Mouse (Mus musculus): ENCODE results near the gene Rpl14. TPM values are rescaled to one million over a fixed set of nuclear protein-coding genes. Genes with fewer than 3 reads are reported as not detected.
A peak's percentile ranks its signal among the peaks of the same experiment; 100 is the strongest.

Rpl14 gene
- total and polyA plus RNA-seq, 2 experiments from 2014 or later = 146 to 355 TPM

DNA sequence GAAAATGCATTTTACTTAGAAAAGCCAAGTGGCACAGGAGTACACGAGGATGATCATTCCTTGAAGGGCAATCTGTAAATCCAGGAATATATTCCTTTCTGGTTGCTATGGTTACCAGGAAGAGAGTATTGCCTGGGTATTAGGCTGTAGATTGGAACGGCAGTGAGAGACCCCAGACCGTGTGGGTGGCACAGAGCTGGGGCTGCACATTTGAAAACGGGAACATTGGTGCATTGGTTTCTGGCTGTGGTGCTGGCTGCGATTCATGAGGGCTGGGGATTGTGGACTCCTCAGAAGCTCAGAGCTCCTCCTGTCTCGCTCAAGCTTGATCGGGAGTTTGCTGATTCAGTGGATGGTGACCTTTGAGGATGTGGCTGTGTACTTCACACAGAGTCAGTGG is 8.6 kb downstream of the Rpl14 start:
- DNase-seq (ENCODE audit: low spot score) (no peak), ATAC-seq (ENCODE audit: insufficient read depth, low read depth) (no peak)
- 72% methylated on average over 7 of the region's 7 CpGs for WGBS
- Histone ChIP-seq H3K4me1 (ENCODE audit: control insufficient read depth, insufficient read depth) (0 out of 2 replicates have a peak, but pooled peaks cover 7% of the 10 kb centered on the region), H3K36me3 (replicated peaks; ENCODE audit: control insufficient read depth, insufficient read depth, low read length) (peaks cover 12% of the 10 kb centered on the region), H3K9ac (replicated peaks; ENCODE audit: low read depth, low read length) (no peak overlapping the region), H3K27ac (ENCODE audit: low read depth) (no peak overlapping the region), H3K9me3 (replicated peaks; ENCODE audit: control insufficient read depth, low read length) (no peaks in the 10 kb centered on the region), H3K4me3 (ENCODE audit: low read depth, low read length) (no peak overlapping the region), H3K27me3 (ENCODE audit: control insufficient read depth, insufficient read depth, low read length) (no peaks in the 10 kb centered on the region), H3K4me2 (ENCODE audit: low read depth, low read length) (no peak overlapping the region)
- no peak for TF ChIP-seq CTCF (IDR thresholded peaks at IDR 0.05; ENCODE audit: low read depth)
- TF ChIP-seq EP300 (IDR thresholded peaks at IDR 0.05; ENCODE audit: low read depth) = no peak

- Histone ChIP-seq H3K27ac (ENCODE audit: low read depth) (peak overlapping the region; percentile 71), H3K9ac (replicated peaks; ENCODE audit: low read depth, low read length) (0 out of 2 replicates have a peak overlapping the region, but pooled peaks have one; percentile 24), H3K27me3 (ENCODE audit: control insufficient read depth, insufficient read depth, low read length) (no peaks in the 10 kb centered on the region), H3K4me2 (ENCODE audit: low read depth, low read length) (peak overlapping the region; percentile 79), H3K4me1 (ENCODE audit: control insufficient read depth, insufficient read depth) (0 out of 2 replicates have a peak, but pooled peaks cover 7% of the 10 kb centered on the region), H3K9me3 (replicated peaks; ENCODE audit: control insufficient read depth, low read length) (no peaks in the 10 kb centered on the region), H3K4me3 (ENCODE audit: low read depth, low read length) (peak overlapping the region; percentile 40), H3K36me3 (replicated peaks; ENCODE audit: control insufficient read depth, insufficient read depth, low read length) (no peaks in the 10 kb centered on the region)
- TF ChIP-seq EP300 (IDR thresholded peaks at IDR 0.05; ENCODE audit: low read depth) (no peak), CTCF (IDR thresholded peaks at IDR 0.05; ENCODE audit: low read depth) (no peak)
- ATAC-seq (ENCODE audit: insufficient read depth, low read depth) (peak; percentile 39), DNase-seq (ENCODE audit: low spot score) (peak; percentile 47)
- WGBS = 12% methylated on average over 21 of the region's 21 CpGs
Observed at GRCm38 (mm10) chr9:120581941-120582618, 10.8 kb downstream of the Rpl14 start.

GRCm38 (mm10) chr9:120582619-120583308 is 11.5 kb downstream of the Rpl14 start:
- H3K27ac ChIP-seq (ENCODE audit: low read depth) = peak overlapping the region; percentile 71
- H3K4me3 ChIP-seq (ENCODE audit: low read depth, low read length) = peak overlapping the region; percentile 40
- H3K27me3 ChIP-seq (ENCODE audit: control insufficient read depth, insufficient read depth, low read length) = no peaks in the 10 kb centered on the region
- H3K4me2 ChIP-seq (ENCODE audit: low read depth, low read length) = peak overlapping the region; percentile 79
- WGBS = 8% methylated on average over 28 of the region's 28 CpGs
- peak overlapping the region; percentile 24; the same call in 1 of the 2 replicates for H3K9ac ChIP-seq (replicated peaks; ENCODE audit: low read depth, low read length)
- no peaks in the 10 kb centered on the region for H3K36me3 ChIP-seq (replicated peaks; ENCODE audit: control insufficient read depth, insufficient read depth, low read length)
- 0 out of 2 replicates have a peak, but pooled peaks cover 4% of the 10 kb centered on the region for H3K4me1 ChIP-seq (ENCODE audit: control insufficient read depth, insufficient read depth)
- TF ChIP-seq CTCF (IDR thresholded peaks at IDR 0.05; ENCODE audit: low read depth) (peak; percentile 92), EP300 (IDR thresholded peaks at IDR 0.05; ENCODE audit: low read depth) (no peak)
- ATAC-seq (ENCODE audit: insufficient read depth, low read depth) = peak; percentile 90
- H3K9me3 ChIP-seq (replicated peaks; ENCODE audit: control insufficient read depth, low read length) = no peaks in the 10 kb centered on the region
- DNase-seq (ENCODE audit: low spot score) = peak; percentile 95

DNA sequence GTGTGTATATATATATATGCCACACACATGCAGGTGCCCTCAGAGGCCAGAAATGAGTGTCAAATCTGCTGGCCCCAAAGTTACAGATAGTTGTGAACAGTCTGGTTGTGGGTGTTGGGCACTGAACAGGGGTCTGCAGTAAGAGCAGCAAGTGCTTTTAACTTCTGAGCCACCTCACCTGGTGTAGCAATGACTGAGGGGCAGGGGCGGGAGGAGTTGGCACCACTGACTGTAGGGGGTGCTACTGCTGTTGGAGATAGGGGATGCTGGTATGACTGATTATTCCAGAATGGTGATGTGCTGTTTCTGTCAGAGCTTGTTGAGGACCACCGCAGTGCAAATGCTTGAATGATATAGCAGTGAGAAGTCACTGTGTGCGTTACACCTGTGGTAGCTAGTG is 12.1 kb downstream of the Rpl14 start:
- no peak overlapping the region for H3K9ac ChIP-seq (replicated peaks; ENCODE audit: low read depth, low read length)
- DNase-seq (ENCODE audit: low spot score) (no peak), ATAC-seq (ENCODE audit: insufficient read depth, low read depth) (no peak)
- no peaks in the 10 kb centered on the region for H3K9me3 ChIP-seq (replicated peaks; ENCODE audit: control insufficient read depth, low read length)
- no peaks in the 10 kb centered on the region for H3K4me1 ChIP-seq (ENCODE audit: control insufficient read depth, insufficient read depth)
- H3K4me3 ChIP-seq (ENCODE audit: low read depth, low read length) = peak overlapping the region; percentile 40; the same call in 1 of the 2 replicates
- no peak for TF ChIP-seq EP300 (IDR thresholded peaks at IDR 0.05; ENCODE audit: low read depth)
- TF ChIP-seq CTCF (IDR thresholded peaks at IDR 0.05; ENCODE audit: low read depth) = no peak
- H3K27ac ChIP-seq (ENCODE audit: low read depth) = no peak overlapping the region
- 75% methylated on average over 3 of the region's 3 CpGs for WGBS
- peak overlapping the region; percentile 79 for H3K4me2 ChIP-seq (ENCODE audit: low read depth, low read length)
- no peaks in the 10 kb centered on the region for H3K36me3 ChIP-seq (replicated peaks; ENCODE audit: control insufficient read depth, insufficient read depth, low read length)
- H3K27me3 ChIP-seq (ENCODE audit: control insufficient read depth, insufficient read depth, low read length) = no peaks in the 10 kb centered on the region

DNA sequence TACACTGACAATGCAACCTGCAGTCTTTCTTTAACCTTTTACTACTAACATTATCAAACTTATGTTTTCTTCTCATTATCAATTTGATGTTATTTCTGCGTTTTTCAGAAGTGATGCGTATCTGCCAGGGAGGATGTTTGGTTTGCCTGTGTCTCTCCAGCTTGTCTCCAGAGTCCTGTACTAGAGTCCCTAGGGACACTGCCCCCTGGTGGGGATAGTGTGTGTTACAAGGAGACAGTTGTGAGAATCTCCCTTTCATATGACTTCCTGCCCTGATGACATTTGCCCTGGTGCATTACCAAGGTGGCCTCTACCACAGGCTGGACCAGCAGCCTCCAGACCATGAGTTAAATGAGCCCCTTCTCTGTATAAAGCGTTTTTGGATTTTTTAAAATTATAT is 15.3 kb downstream of the Rpl14 start:
- Histone ChIP-seq H3K4me1 (ENCODE audit: control insufficient read depth, insufficient read depth) (no peaks in the 10 kb centered on the region), H3K27ac (ENCODE audit: low read depth) (no peak overlapping the region), H3K4me2 (ENCODE audit: low read depth, low read length) (no peak overlapping the region), H3K27me3 (ENCODE audit: control insufficient read depth, insufficient read depth, low read length) (no peaks in the 10 kb centered on the region), H3K9me3 (replicated peaks; ENCODE audit: control insufficient read depth, low read length) (no peaks in the 10 kb centered on the region), H3K9ac (replicated peaks; ENCODE audit: low read depth, low read length) (no peak overlapping the region), H3K36me3 (replicated peaks; ENCODE audit: control insufficient read depth, insufficient read depth, low read length) (no peaks in the 10 kb centered on the region), H3K4me3 (ENCODE audit: low read depth, low read length) (no peak overlapping the region)
- ATAC-seq (ENCODE audit: insufficient read depth, low read depth) (no peak), DNase-seq (ENCODE audit: low spot score) (peak; percentile 58)
- 4% methylated on average over 3 of the region's 3 CpGs for WGBS
- peak; percentile 90 for TF ChIP-seq CTCF (IDR thresholded peaks at IDR 0.05; ENCODE audit: low read depth)
- no peak for TF ChIP-seq EP300 (IDR thresholded peaks at IDR 0.05; ENCODE audit: low read depth)
